Mouse (Mus musculus) splenic B cell, adult 2 months (primary cell): ENCODE data around the gene Gmpr2.

Source experiments
- DNase-seq: peaks from one replicate; pipeline ENCODE4 v3.0.0-alpha.2; 2011; ENCODE audit warnings: low read depth, low spot score
- H3K27me3 ChIP-seq: 2 replicates; pipeline ENCODE4 v1.6.1; 2012; ENCODE audit warnings: mild to moderate bottlenecking, low read length, moderate library complexity, mixed read lengths; ENCODE audit not compliant: control insufficient read depth, poor library complexity, insufficient read depth, severe bottlenecking
- H3K36me3 ChIP-seq: 2 replicates; pipeline ENCODE4 v1.6.1; 2012; ENCODE audit warnings: mild to moderate bottlenecking, low read length, moderate library complexity, mixed read lengths; ENCODE audit not compliant: control insufficient read depth, poor library complexity, insufficient read depth, severe bottlenecking

The Gmpr2 gene

GRCm38 (mm10) chr14:55656935-55657334 lies 14.8 kb upstream of the Gmpr2 start:
- Histone ChIP-seq H3K36me3 (peaks cover 3% of the 10 kb centered on the region), H3K27me3 (no peaks in the 10 kb centered on the region)
- DNase-seq, result no peak

GRCm38 (mm10) chr14:55658011-55658410 lies 13.7 kb upstream of the Gmpr2 start:
- Histone ChIP-seq H3K27me3 (no peaks in the 10 kb centered on the region), H3K36me3 (peaks cover 6% of the 10 kb centered on the region)
- no peak for DNase-seq

GRCm38 (mm10) chr14:55659960-55660573 lies 11.7 kb upstream of the Gmpr2 start, which contains the start of gene Mdp1:
Gene Mdp1 (minus strand): TSS chr14:55660508.
- Histone ChIP-seq H3K27me3 (no peaks in the 10 kb centered on the region), H3K36me3 (peaks cover 6% of the 10 kb centered on the region)
- DNase-seq, result peak; percentile 87

GRCm38 (mm10) chr14:55660636-55661035 lies 11.1 kb upstream of the Gmpr2 start:
- DNase-seq, result no peak
- H3K36me3 ChIP-seq, result peaks cover 6% of the 10 kb centered on the region
- H3K27me3 ChIP-seq, result no peaks in the 10 kb centered on the region

- DNase-seq, result no peak
- H3K27me3 ChIP-seq, result no peaks in the 10 kb centered on the region
These were observed 282 bp upstream of the Gmpr2 start for GRCm38 (mm10) chr14:55671486-55671832.

GRCm38 (mm10) chr14:55672741-55673060 lies 960 bp downstream of the Gmpr2 start:
- no peaks in the 10 kb centered on the region for H3K27me3 ChIP-seq
- no peaks in the 10 kb centered on the region; the same call in 1 of the 2 replicates for H3K36me3 ChIP-seq

More at GRCm38 (mm10) chr14:55671486-55671832, 282 bp upstream of the Gmpr2 start:
- no peaks in the 10 kb centered on the region; the same call in 1 of the 2 replicates for H3K36me3 ChIP-seq

GRCm38 (mm10) chr14:55677615-55678014 lies 5.9 kb downstream of the Gmpr2 start:
- Histone ChIP-seq H3K36me3 (peaks cover 2% of the 10 kb centered on the region), H3K27me3 (no peaks in the 10 kb centered on the region)
- DNase-seq, result peak; percentile 49

More at GRCm38 (mm10) chr14:55672741-55673060, 960 bp downstream of the Gmpr2 start:
- no peak for DNase-seq

- DNase-seq, result peak; percentile 98
- peaks cover 2% of the 10 kb centered on the region for H3K36me3 ChIP-seq
- H3K27me3 ChIP-seq, result no peaks in the 10 kb centered on the region
These were observed 9.7 kb downstream of the Gmpr2 start, which contains the start of gene Tinf2 for GRCm38 (mm10) chr14:55681160-55682117. Gene Tinf2 (minus strand): TSS chr14:55681820.

- Histone ChIP-seq H3K27me3 (no peaks in the 10 kb centered on the region), H3K36me3 (peaks cover 2% of the 10 kb centered on the region; the same call in 1 of the 2 replicates)
- DNase-seq, result no peak
These were observed 10.4 kb downstream of the Gmpr2 start for GRCm38 (mm10) chr14:55682118-55682493.

GRCm38 (mm10) chr14:55689433-55689832 lies 17.7 kb downstream of the Gmpr2 start:
- DNase-seq, result no peak
- H3K36me3 ChIP-seq, result no peaks in the 10 kb centered on the region
- no peaks in the 10 kb centered on the region for H3K27me3 ChIP-seq

- no peaks in the 10 kb centered on the region for H3K27me3 ChIP-seq
- DNase-seq, result peak; percentile 29
- H3K36me3 ChIP-seq, result no peaks in the 10 kb centered on the region
These were observed 25.5 kb downstream of the Gmpr2 start for GRCm38 (mm10) chr14:55697226-55697625.

- H3K36me3 ChIP-seq, result no peaks in the 10 kb centered on the region
- H3K27me3 ChIP-seq, result no peaks in the 10 kb centered on the region
- DNase-seq, result no peak
These were observed 29.4 kb downstream of the Gmpr2 start for GRCm38 (mm10) chr14:55701131-55701530.

- DNase-seq, result no peak
These were observed 31.0 kb downstream of the Gmpr2 start for GRCm38 (mm10) chr14:55702761-55703160.

GRCm38 (mm10) chr14:55706051-55706600 lies 34.4 kb downstream of the Gmpr2 start:
- DNase-seq, result no peak
- Histone ChIP-seq H3K36me3 (no peaks in the 10 kb centered on the region), H3K27me3 (no peaks in the 10 kb centered on the region)

More at GRCm38 (mm10) chr14:55702761-55703160, 31.0 kb downstream of the Gmpr2 start:
- Histone ChIP-seq H3K36me3 (no peaks in the 10 kb centered on the region), H3K27me3 (no peaks in the 10 kb centered on the region)

GRCm38 (mm10) chr14:55707397-55707796 lies 35.7 kb downstream of the Gmpr2 start:
- Histone ChIP-seq H3K36me3 (no peaks in the 10 kb centered on the region), H3K27me3 (no peaks in the 10 kb centered on the region)
- DNase-seq, result no peak
